Mouse (Mus musculus) G1E (cell line): ENCODE data around the gene Sc5d.

Source experiments
- CTCF ChIP-seq: IDR thresholded peaks from 2 replicates; pipeline ENCODE4 v1.5.1; 2012; ENCODE audit warnings: low read depth, low read length, inconsistent platforms, mixed read lengths
- GATA1 ChIP-seq: IDR thresholded peaks from 2 replicates; pipeline ENCODE4 v1.6.1; 2012; ENCODE audit warnings: borderline replicate concordance, low read length, inconsistent platforms, mixed read lengths
- POLR2AphosphoS5 ChIP-seq: IDR thresholded peaks from 2 replicates; pipeline ENCODE4 v1.6.1; 2012; ENCODE audit warnings: low read depth, low read length, inconsistent platforms; ENCODE audit not compliant: insufficient replicate concordance
- TAL1 ChIP-seq: conservative IDR thresholded peaks from 2 replicates; pipeline ENCODE4 v1.6.1; 2012; ENCODE audit warnings: low read depth, low read length, inconsistent platforms, mixed read lengths

- no peak for TF ChIP-seq CTCF
- no peak for TF ChIP-seq TAL1
- no peak for TF ChIP-seq POLR2AphosphoS5
- TF ChIP-seq GATA1: no peak
Observed at GRCm38 (mm10) chr9:42244173-42244572, 19.9 kb downstream of the Sc5d start.
